Mouse (Mus musculus) forebrain, postnatal 0 days (tissue): ENCODE measurements at regions not wholly inside any gene's neighbourhood (a gene's known extent, or its start where the extent isn't known, plus 50 kb on each side); places are given as distances from the start of the nearest gene placed in this dataset.

Experiments
- ATAC-seq: fragments of 200-750 bp; cut with Nextera tagmentation; 2 replicates; pipeline ENCODE4 v1.8.0; 2017; ENCODE audit warnings: mild to moderate bottlenecking, moderate library complexity
- DNase-seq: peaks from one replicate; pipeline ENCODE4 v3.0.0-alpha.2; 2015
- H3K27ac ChIP-seq: fragments of 300-500 bp; sonication (generic); 2 replicates; pipeline ENCODE4 v1.5.1; 2014; ENCODE audit warnings: low read depth, mild to moderate bottlenecking, antibody characterized with exemption, low read length, moderate library complexity, mixed read lengths
- H3K27me3 ChIP-seq: fragments of 300-500 bp; sonication (generic); 2 replicates; pipeline ENCODE4 v1.6.1; 2014; ENCODE audit warnings: mild to moderate bottlenecking, low read length, mixed read lengths; ENCODE audit not compliant: insufficient read depth
- H3K36me3 ChIP-seq: fragments of 300-500 bp; sonication (generic); 2 replicates; pipeline ENCODE4 v1.6.1; 2014; ENCODE audit warnings: mild to moderate bottlenecking, moderate library complexity; ENCODE audit not compliant: insufficient read depth
- H3K4me1 ChIP-seq: fragments of 300-500 bp; sonication (generic); 2 replicates; pipeline ENCODE4 v1.6.1; 2014; ENCODE audit warnings: antibody characterized with exemption; ENCODE audit not compliant: insufficient read depth
- H3K4me2 ChIP-seq: fragments of 300-500 bp; sonication (generic); 2 replicates; pipeline ENCODE4 v1.6.1; 2014; ENCODE audit warnings: low read depth, mild to moderate bottlenecking, moderate library complexity
- H3K4me3 ChIP-seq: fragments of 300-500 bp; sonication (generic); 2 replicates; pipeline ENCODE4 v1.5.1; 2014; ENCODE audit warnings: low read depth, low read length, mixed read lengths
- H3K9ac ChIP-seq: fragments of 300-500 bp; sonication (generic); 2 replicates; pipeline ENCODE4 v1.6.1; 2014; ENCODE audit warnings: mild to moderate bottlenecking
- H3K9me3 ChIP-seq: fragments of 300-500 bp; sonication (generic); 2 replicates; pipeline ENCODE4 v1.6.1; 2016; ENCODE audit warnings: low read length
- CTCF ChIP-seq: sonication (generic); IDR thresholded peaks from 2 replicates; pipeline ENCODE4 v1.5.1; 2016; ENCODE audit warnings: antibody characterized with exemption, control low read depth, low read depth
- whole genome bisulfite sequencing: fragments of 180-500 bp; shearing (Covaris S2); extraction: QIAGEN DNeasy Blood & Tissue Kit; methylation state at CpG from one replicate; pipeline ENCODE4 v1.1.7; 2014; 5-methylcytosine and 5-hydroxymethylcytosine counted together

- DNase-seq: no peak
- no peaks in the 10 kb centered on the region for H3K4me1 ChIP-seq
- H3K9me3 ChIP-seq: no peaks in the 10 kb centered on the region
- no peak overlapping the region for H3K9ac ChIP-seq
- no peak for ATAC-seq
- no peaks in the 10 kb centered on the region for H3K36me3 ChIP-seq
- no peak overlapping the region for H3K27ac ChIP-seq
- 77% methylated on average over 3 of the region's 3 CpGs for WGBS
- no peak overlapping the region for H3K4me2 ChIP-seq
- H3K4me3 ChIP-seq: no peak overlapping the region
- H3K27me3 ChIP-seq: no peaks in the 10 kb centered on the region
- no peak for TF ChIP-seq CTCF
Observed at GRCm38 (mm10) chr19:21527391-21527790, 54.1 kb upstream of the Gda start.

DNA sequence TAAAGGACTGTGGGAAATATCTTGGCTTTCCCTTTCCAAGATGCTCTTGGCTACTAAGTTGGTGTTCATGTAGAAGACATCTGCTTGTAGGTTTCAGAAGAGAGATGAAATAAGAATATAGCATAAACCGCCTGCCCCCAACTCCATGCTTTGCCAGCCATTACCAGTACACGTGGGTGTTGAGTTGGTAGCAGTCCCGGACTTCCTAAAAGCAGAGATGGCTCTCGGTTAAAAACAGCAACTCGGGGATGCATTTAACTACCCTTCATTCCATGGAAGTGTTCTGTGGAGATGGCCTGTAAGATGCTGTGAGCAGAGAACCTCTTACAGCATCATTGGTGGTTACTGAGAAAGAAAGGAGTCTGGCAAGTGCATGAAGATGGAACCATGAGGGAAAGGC, 52.6 kb upstream of the Gda start:
- Histone ChIP-seq H3K27me3 (no peaks in the 10 kb centered on the region), H3K4me3 (no peak overlapping the region), H3K9ac (no peak overlapping the region), H3K9me3 (no peaks in the 10 kb centered on the region), H3K4me2 (no peak overlapping the region), H3K36me3 (no peaks in the 10 kb centered on the region), H3K4me1 (no peaks in the 10 kb centered on the region), H3K27ac (no peak overlapping the region)
- no peak for DNase-seq
- TF ChIP-seq CTCF: no peak
- 80% methylated on average over 5 of the region's 5 CpGs for WGBS
- peak; percentile 56; the same call in 1 of the 2 replicates for ATAC-seq
